Mouse (Mus musculus) natural killer cell, adult 2 months (primary cell): ENCODE results near the gene Stk38l.
"Not testable (repeated sequence)": the region's sequence is repeated elsewhere in the genome, so short reads cannot be mapped to it uniquely, and the experiment has no call there.

Experiments used
- DNase-seq, 2 experiments: peaks; one replicate each; pipeline ENCODE4 v3.0.0; 2022; ENCODE audit warnings: low spot score in 2 of 2

Stk38l gene

GRCm38 (mm10) chr6:146733554-146733953, 8.8 kb downstream of the Stk38l start:
- DNase-seq: no peak

DNA sequence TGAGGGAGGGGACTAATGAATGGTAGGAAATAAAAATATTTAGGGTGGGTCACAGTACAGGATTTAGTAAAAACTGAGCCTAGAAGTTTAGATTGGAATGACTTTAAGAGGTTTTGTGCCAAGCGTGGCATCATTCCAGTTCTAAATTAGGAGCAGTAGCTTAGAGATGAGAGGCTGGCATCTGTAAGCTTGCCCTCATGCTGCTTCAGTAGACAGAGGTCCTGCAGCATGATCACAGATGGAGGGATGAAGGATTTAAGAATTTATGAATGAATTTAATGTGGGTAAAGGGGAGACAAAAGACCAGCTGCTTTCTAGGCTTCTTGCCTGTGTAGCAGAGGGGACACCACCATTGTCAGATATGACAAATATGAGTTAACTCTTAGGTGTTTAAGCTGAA, 14.1 kb downstream of the Stk38l start:
- no peak for DNase-seq

DNA sequence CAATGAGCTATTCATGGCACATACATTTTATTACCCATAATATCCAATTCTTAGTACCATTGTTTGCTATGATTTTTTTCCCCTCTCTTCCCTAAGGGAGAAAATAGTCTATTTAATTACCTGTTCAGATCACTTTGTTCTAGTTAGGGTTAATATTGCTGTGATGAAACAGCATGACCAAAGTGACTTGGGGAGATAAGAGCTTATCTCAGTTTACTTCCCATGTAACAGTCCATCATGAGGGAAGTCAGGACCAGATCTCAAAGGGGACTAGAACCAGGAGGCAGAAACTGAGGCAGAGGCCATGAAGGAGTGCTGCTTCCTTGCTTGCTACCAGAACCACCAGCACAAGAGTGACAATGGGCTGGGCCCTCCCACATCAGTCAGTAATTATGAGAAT, 15.9 kb downstream of the Stk38l start:
- no peak for DNase-seq

- DNase-seq: no peak
These were observed 17.3 kb downstream of the Stk38l start for GRCm38 (mm10) chr6:146741986-146742635.

GRCm38 (mm10) chr6:146744266-146744665, 19.5 kb downstream of the Stk38l start:
- DNase-seq: not testable (repeated sequence)

- no peak for DNase-seq
These were observed 20.4 kb downstream of the Stk38l start for GRCm38 (mm10) chr6:146745180-146745579.

- DNase-seq: no peak
These were observed 21.8 kb downstream of the Stk38l start for GRCm38 (mm10) chr6:146746577-146746976.

DNA sequence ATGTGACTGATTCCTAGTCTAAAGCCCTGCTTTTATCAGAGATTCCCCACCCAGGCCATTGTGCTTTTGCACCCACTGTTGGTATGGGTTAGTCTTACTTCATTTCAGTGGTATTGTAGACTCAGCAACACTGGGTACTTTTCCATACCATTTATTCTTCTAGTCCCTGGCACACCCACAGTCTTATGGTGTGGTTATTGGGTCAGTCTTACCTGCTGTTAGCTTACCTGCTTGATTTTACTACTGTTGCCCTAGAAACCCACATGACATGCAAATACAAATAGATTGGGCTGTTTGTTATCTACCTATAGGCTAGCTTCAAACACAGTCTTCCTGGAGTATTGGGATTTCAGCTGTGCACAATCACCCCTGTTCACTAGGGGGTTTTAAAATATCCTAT, 22.3 kb downstream of the Stk38l start:
- no peak for DNase-seq

DNA sequence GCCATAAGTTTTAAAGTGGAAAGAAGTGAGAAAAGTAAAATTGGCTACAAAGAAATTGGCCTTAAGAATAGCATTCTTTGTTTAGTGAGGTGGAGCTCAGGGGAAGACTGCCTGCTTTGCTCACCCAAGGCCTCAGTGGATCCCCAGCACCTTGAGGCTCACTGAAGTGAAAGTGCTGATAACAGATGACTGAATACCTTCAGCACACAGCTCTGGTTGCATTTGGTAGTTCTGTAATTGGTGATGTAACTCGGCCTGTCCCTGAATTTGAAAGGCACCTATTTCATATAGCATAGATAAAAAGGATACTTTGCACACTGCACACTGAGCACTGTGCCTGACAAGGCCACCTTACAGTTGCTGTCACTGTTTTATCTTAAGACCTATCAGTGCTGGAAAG, 23.5 kb downstream of the Stk38l start:
- DNase-seq: no peak

- DNase-seq: no peak
These were observed 26.9 kb downstream of the Stk38l start for GRCm38 (mm10) chr6:146751671-146752070.

DNA sequence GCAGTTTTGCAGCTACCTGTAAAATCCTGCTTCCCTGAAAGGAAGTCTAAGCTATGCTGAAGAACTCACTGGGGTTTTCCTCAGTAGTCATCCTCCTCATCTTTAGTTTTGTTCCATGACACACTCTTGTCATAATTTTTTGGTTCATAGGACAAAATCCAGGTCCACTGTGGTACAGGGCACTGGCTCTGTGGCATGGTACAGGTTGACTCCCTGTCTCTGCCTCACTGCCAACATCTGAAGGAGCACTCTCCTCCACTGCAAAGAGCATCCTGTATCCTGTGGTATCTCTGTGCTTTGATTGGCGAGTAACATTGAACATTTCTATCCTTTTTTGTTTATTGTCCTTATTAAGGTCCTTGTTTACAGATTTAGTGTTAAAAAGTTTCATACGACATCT, 27.4 kb downstream of the Stk38l start:
- DNase-seq: no peak

DNA sequence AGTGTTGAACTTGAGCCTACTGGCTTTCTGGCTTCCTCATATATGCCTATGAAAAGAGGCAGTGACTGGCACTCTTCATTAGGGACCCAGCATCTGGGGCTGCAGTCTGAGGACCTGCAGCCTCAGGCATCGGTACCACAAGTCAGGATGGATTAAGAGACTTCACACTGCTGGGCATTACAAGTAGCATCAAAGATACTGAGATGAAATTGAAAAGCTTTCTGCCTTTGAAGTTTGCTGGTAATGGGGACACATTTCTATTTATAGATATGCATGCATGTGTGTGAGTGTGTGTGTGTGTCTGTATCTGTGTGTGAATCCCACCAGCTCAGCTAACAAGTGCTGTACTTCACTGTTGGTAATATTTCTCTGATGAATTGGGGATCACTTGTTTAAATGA, 27.8 kb downstream of the Stk38l start:
- DNase-seq: no peak

GRCm38 (mm10) chr6:146753560-146754160, 28.9 kb downstream of the Stk38l start:
- DNase-seq: no peak

DNA sequence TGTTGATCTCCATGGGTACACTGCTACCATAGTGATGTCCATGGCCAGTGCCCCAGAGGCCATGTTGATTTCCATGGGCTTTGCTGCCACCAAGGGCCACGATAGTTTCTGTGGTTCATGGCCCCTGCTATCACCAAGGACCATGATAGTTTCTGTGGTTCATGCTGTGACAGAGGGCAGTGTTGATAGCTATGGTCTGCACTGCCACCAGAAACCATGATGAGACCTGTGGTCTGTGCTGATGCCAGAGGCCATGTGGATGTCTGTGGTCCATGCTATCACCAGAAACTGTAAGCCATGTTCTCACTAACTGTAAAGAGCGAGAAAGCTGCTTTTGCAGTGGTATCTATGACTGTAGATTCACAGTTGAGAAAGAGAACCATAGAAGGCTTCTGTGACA, 30.3 kb downstream of the Stk38l start:
- DNase-seq: no peak

- no peak for DNase-seq
These were observed 30.9 kb downstream of the Stk38l start for GRCm38 (mm10) chr6:146755679-146756078.

DNA sequence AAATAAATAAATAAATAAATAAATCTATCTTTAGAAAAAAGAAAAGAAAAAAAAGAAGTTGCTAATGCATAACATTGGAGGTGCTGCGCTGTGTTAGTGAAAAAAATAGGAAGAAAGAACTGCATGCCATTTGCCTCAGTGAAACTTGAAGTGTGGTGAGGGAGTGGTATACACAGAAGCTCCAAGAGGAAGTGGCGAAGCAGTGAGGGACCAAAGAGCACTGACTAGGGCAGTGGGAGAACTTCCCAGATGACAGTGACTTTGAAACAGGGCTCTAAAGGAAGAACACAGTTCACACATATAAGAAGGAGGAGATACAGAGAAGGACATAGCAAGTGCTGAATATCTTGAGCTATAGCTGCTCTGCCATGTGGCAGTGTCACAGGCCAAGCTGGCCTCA, 34.2 kb downstream of the Stk38l start:
- no peak for DNase-seq

- no peak for DNase-seq
These were observed 35.2 kb downstream of the Stk38l start for GRCm38 (mm10) chr6:146760022-146760421.

DNA sequence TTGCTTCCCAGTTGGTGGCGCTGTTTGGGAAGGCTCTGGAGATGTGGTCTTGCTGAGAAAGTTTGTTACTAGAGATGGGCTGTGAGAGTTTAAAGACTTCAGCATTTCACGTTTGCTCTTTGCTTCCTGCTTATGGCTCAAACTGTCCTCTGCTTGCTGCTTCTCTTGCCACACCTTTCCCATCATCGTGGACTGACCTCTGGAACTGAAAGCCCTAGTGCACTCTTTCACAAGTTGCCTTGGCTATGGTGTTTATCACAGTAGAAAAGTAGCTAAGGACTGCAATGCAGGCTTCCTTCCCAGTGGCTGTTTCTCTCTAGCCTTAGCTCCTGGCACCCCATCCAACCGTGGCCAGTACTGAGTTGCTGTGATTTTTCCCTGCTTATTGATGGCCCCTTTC, 35.9 kb downstream of the Stk38l start:
- no peak for DNase-seq

DNA sequence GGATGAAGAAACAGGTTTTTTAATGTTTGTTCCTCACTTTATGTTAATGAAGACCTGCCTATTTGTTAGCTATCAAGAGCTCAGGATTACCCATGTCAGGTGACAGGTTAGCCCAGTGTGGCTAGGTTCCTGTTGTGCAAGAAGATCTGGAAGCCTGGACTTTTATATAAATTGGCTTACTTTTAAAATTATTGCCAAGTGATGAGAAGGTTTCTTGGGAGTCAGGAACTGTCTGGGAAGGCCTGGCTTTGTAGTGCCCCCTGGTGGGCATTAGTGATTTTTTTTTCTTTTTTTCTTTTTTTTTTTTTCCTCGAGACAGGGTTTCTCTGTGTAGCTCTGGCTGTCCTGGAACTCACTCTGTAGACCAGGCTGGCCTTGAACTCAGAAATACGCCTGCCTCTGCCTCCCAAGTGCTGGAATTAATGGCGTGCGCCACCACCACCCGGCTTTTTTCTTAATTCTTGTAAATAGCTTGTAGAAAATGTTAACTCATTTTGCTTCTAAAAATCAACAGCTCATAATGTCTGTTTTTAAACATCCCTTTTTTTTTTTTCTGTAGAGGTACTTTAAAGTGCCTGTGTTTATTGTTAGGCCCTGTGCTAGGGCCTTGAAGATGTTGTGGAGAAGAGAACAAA, 37.6 kb downstream of the Stk38l start:
- DNase-seq: no peak

- DNase-seq: no peak
These were observed 39.8 kb downstream of the Stk38l start for GRCm38 (mm10) chr6:146764593-146764992.

- no peak for DNase-seq
These were observed 40.5 kb downstream of the Stk38l start for GRCm38 (mm10) chr6:146765270-146765669.

DNA sequence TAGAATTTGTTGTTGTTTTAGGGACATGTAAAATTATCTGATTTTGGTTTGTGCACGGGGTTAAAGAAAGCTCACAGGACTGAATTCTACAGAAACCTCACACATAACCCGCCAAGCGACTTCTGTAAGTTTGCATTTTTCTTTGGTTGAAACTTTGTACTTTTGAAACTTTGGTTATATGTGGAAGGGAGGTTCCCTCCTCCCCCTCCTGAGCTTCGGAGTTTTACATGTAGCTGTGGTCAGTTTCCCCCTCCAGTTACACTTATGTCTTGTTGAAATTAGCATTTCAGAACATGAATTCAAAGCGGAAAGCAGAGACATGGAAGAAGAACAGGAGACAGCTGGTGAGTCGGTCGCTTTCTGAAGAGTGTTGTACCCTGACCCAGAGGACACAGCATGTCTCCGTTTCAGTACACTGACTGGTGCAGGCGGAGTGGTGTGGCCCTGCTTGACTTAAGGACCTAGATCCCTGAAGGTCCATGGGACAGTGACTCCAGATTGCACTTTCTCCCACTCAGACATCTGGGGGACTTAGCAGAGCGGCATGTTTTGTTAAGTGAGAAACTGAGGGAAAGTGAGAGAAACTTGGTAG, 44.1 kb downstream of the Stk38l start:
- no peak for DNase-seq
